Mouse (Mus musculus): ENCODE results near the gene Slco2a1.

- TF ChIP-seq POLR2A (IDR thresholded peaks at IDR 0.05; ENCODE audit: borderline replicate concordance, control insufficient read depth, low read depth, low read length) = no peak
- no peak for TF ChIP-seq CTCF (IDR thresholded peaks at IDR 0.05; ENCODE audit: control insufficient read depth, insufficient read depth, low read length)
These were observed 6.1 kb upstream of the Slco2a1 start for GRCm38 (mm10) chr9:102982376-102982775.

Measured in bone marrow, adult 2 months (tissue).